In genomic region chr3:123061931-123062330, GRCm38 (mm10) we compare ENCODE assay signal across 35 mouse cellular contexts. TPM values are rescaled to one million over a fixed set of nuclear protein-coding genes. Genes with fewer than 3 reads are reported as not detected.
DNase-seq lines count a peak whose midpoint lies in the region; ATAC-seq and TF ChIP-seq lines count a peak whose summit lies in the region.
"Had no signal": no experiment of that assay in that cellular context is flagged by ENCODE, and none has a peak within 500 bp of the region (broad histone marks: within the 10 kb centered on the region; RNA-seq: fewer than 3 reads in every experiment).

No protein-coding gene starts in this region.

- no peak for TF ChIP-seq RAD21 in CH12.LX (IDR thresholded peaks at IDR 0.05; ENCODE audit: low read depth, low read length)

- TF ChIP-seq EP300 in CH12.LX (IDR thresholded peaks at IDR 0.05; ENCODE audit: low read length), result peak; percentile 82

- ATAC-seq in heart, embryonic 11.5 days (replicated peaks; ENCODE audit: insufficient number of reproducible peaks, low FRiP score, low TSS enrichment), result no peak
- ATAC-seq in granulocyte monocyte progenitor cell, adult 5-6 weeks (replicated peaks; ENCODE audit: poor library complexity, severe bottlenecking), result peak; percentile 91
- no peak for ATAC-seq in kidney, embryonic 15.5 days (replicated peaks; ENCODE audit: low FRiP score)
- ATAC-seq: forebrain, embryonic 16.5 days; hindbrain, embryonic 16.5 days; intestine, embryonic 16.5 days had no signal

- no peak for TF ChIP-seq CTCF in CH12.LX (conservative IDR thresholded peaks at IDR 0.05 in 1 of 2, IDR thresholded peaks at IDR 0.05 in 1 of 2; ENCODE audit: low read depth in 2 of 2, low read length in 2 of 2)

- no peak overlapping the region for H3K4me2 ChIP-seq in heart, embryonic 11.5 days
- peak overlapping the region; percentile 21 for H3K4me2 ChIP-seq in CH12.LX (ENCODE audit: insufficient read depth, low read depth, poor library complexity, severe bottlenecking)
- no peak overlapping the region for H3K4me2 ChIP-seq in kidney, embryonic 15.5 days
- H3K4me2 ChIP-seq: embryonic facial prominence, embryonic 12.5 days; heart, embryonic 12.5 days; limb, embryonic 12.5 days; liver, embryonic 15.5 days; lung, embryonic 15.5 days; neural tube, embryonic 15.5 days; stomach, embryonic 15.5 days had no signal

- 74% methylated on average over 2 of the region's 2 CpGs for WGBS in heart, embryonic 11.5 days (ENCODE audit: insufficient replicate concordance)
- WGBS in kidney, embryonic 15.5 days, result 79% methylated on average over 2 of the region's 2 CpGs

- intact Hi-C loops in heart, postnatal 25 days (cut with DNase I), result no loop called here
- intact Hi-C loops in heart, postnatal 14 days (cut with DNase I), result no loop called here

- no peaks in the 10 kb centered on the region for H3K9me3 ChIP-seq in heart, embryonic 11.5 days (replicated peaks; ENCODE audit: control insufficient read depth, low read length)
- no peaks in the 10 kb centered on the region for H3K9me3 ChIP-seq in CH12.LX (replicated peaks; ENCODE audit: low read length)
- H3K9me3 ChIP-seq in kidney, embryonic 15.5 days (replicated peaks), result no peaks in the 10 kb centered on the region
- H3K9me3 ChIP-seq: embryonic facial prominence, embryonic 12.5 days; heart, embryonic 12.5 days; limb, embryonic 12.5 days; liver, embryonic 15.5 days; lung, embryonic 15.5 days; neural tube, embryonic 15.5 days; stomach, embryonic 15.5 days had no signal

- H3K9ac ChIP-seq in heart, embryonic 11.5 days (ENCODE audit: low read depth, low read length), result no peak overlapping the region
- H3K9ac ChIP-seq in CH12.LX (ENCODE audit: insufficient read depth, low read depth), result 0 out of 2 replicates have a peak overlapping the region, but pooled peaks have one; percentile 28
- H3K9ac ChIP-seq in kidney, embryonic 15.5 days, result no peak overlapping the region
- H3K9ac ChIP-seq: embryonic facial prominence, embryonic 12.5 days; heart, embryonic 12.5 days; limb, embryonic 12.5 days; liver, embryonic 15.5 days; lung, embryonic 15.5 days; neural tube, embryonic 15.5 days; stomach, embryonic 15.5 days had no signal

- H3K4me3 ChIP-seq in heart, embryonic 11.5 days (ENCODE audit: low read depth, low read length), result no peak overlapping the region
- H3K4me3 ChIP-seq in CH12.LX (replicated peaks in 1 of 3; ENCODE audit: low read depth in 2 of 3, low read length in 2 of 3, poor library complexity in 1 of 3), result no peak overlapping the region
- H3K4me3 ChIP-seq in kidney, embryonic 15.5 days (replicated peaks), result no peak overlapping the region
- H3K4me3 ChIP-seq: embryonic facial prominence, embryonic 12.5 days; heart, embryonic 12.5 days; left cerebral cortex, adult 2 months; limb, embryonic 12.5 days; liver, embryonic 15.5 days; lung, embryonic 15.5 days; neural tube, embryonic 15.5 days; stomach, embryonic 15.5 days had no signal

- H3K4me1 ChIP-seq in heart, embryonic 11.5 days (ENCODE audit: control insufficient read depth, insufficient read depth, low read length), result peaks cover 14% of the 10 kb centered on the region
- peaks cover 9 to 16% of the 10 kb centered on the region in 2 experiments for H3K4me1 ChIP-seq in CH12.LX (ENCODE audit: control insufficient read depth in 1 of 2, insufficient read depth in 2 of 2)
- 0 out of 2 replicates have a peak, but pooled peaks cover 2% of the 10 kb centered on the region for H3K4me1 ChIP-seq in kidney, embryonic 15.5 days
- H3K4me1 ChIP-seq: neural tube, embryonic 15.5 days had no signal

- H3K27me3 ChIP-seq in heart, embryonic 11.5 days (ENCODE audit: control insufficient read depth, insufficient read depth, low read length), result no peaks in the 10 kb centered on the region
- no peaks in the 10 kb centered on the region for H3K27me3 ChIP-seq in CH12.LX (replicated peaks)
- no peaks in the 10 kb centered on the region for H3K27me3 ChIP-seq in kidney, embryonic 15.5 days
- H3K27me3 ChIP-seq: embryonic facial prominence, embryonic 12.5 days; heart, embryonic 12.5 days; limb, embryonic 12.5 days; liver, embryonic 15.5 days; lung, embryonic 15.5 days; neural tube, embryonic 15.5 days; stomach, embryonic 15.5 days had no signal

- DNase-seq in heart, postnatal 25 days (ENCODE audit: low spot score), result no peak
- DNase-seq in CH12.LX (ENCODE audit: extremely low read depth), result peak; percentile 65
- DNase-seq in testis, postnatal 10 days (ENCODE audit: low spot score), result peak; percentile 35
- DNase-seq in heart, postnatal 14 days, result no peak
- DNase-seq: adrenal gland, adult 8-10 months; B cell, adult 2 months; cerebellum, adult 8-10 months; cerebellum, postnatal 25 days; gastrocnemius, postnatal 10 days; kidney, adult 8-10 months; kidney, postnatal 10 days; lung, postnatal 4 days; midbrain, embryonic 14.5 days; retina, postnatal 1 day; right cerebral cortex, postnatal 25 days; thymus, postnatal 4 days had no signal

- dilution Hi-C loops in CH12.LX (cut with MboI; ENCODE audit: extremely low pct_ligation_motif_present, extremely low pct_unique_long_range_greater_than_20kb, low sequenced_read_pairs), result no loop called here

- in situ Hi-C loops in CH12.LX (cut with MboI; ENCODE audit: low pct_ligation_motif_present, low pct_unique_long_range_greater_than_20kb, low sequenced_read_pairs), result no loop called here

- 0 out of 2 replicates have a peak overlapping the region, but pooled peaks have one; percentile 29 for H3K27ac ChIP-seq in heart, embryonic 11.5 days (ENCODE audit: low read depth, low read length)
- no peak overlapping the region for H3K27ac ChIP-seq in CH12.LX (ENCODE audit: insufficient read depth, low read depth)
- no peak overlapping the region for H3K27ac ChIP-seq in kidney, embryonic 15.5 days
- H3K27ac ChIP-seq: embryonic facial prominence, embryonic 12.5 days; left cerebral cortex, adult 2 months; limb, embryonic 12.5 days; liver, embryonic 15.5 days; lung, embryonic 15.5 days; neural tube, embryonic 15.5 days; stomach, embryonic 15.5 days had no signal

- no peaks in the 10 kb centered on the region for H3K36me3 ChIP-seq in heart, embryonic 11.5 days (ENCODE audit: control insufficient read depth, insufficient read depth, low read length)
- H3K36me3 ChIP-seq in CH12.LX (replicated peaks in 1 of 2; ENCODE audit: control insufficient read depth in 1 of 2, insufficient read depth in 1 of 2, low read length in 1 of 2), result no peaks in the 10 kb centered on the region
- H3K36me3 ChIP-seq in kidney, embryonic 15.5 days, result no peaks in the 10 kb centered on the region
- H3K36me3 ChIP-seq: embryonic facial prominence, embryonic 12.5 days; heart, embryonic 12.5 days; limb, embryonic 12.5 days; liver, embryonic 15.5 days; lung, embryonic 15.5 days; neural tube, embryonic 15.5 days; stomach, embryonic 15.5 days had no signal

- TF ChIP-seq POLR2A in CH12.LX (IDR thresholded peaks at IDR 0.05; ENCODE audit: low read depth, low read length), result no peak

- H3K79me2 ChIP-seq in CH12.LX (replicated peaks; ENCODE audit: control insufficient read depth, extremely low read depth, insufficient read depth, poor library complexity, severe bottlenecking), result no peaks in the 10 kb centered on the region

TF ChIP-seq in CH12.LX, 34 proteins besides CTCF, POLR2A, EP300 and RAD21 (continues in another document):
- no peak for TF ChIP-seq JUN (IDR thresholded peaks at IDR 0.05; ENCODE audit: insufficient read depth, low read depth, low read length)
- no peak for TF ChIP-seq HCFC1 (IDR thresholded peaks at IDR 0.05; ENCODE audit: low read depth, low read length)
- no peak for TF ChIP-seq SMC3 (IDR thresholded peaks at IDR 0.05; ENCODE audit: low read depth, low read length)
- TF ChIP-seq USF1 (IDR thresholded peaks at IDR 0.05; ENCODE audit: low read depth, low read length), result no peak
- no peak for TF ChIP-seq POLR2AphosphoS2 (IDR thresholded peaks at IDR 0.05; ENCODE audit: low read depth, low read length)
- no peak for TF ChIP-seq MXI1 (IDR thresholded peaks at IDR 0.05; ENCODE audit: low read depth, low read length)
- 0 out of 2 replicates have a peak, but pooled peaks have one; percentile 23 for TF ChIP-seq CHD2 (IDR thresholded peaks at IDR 0.05; ENCODE audit: low read length)
- TF ChIP-seq TCF12 (IDR thresholded peaks at IDR 0.05; ENCODE audit: low read depth, low read length), result no peak
- TF ChIP-seq RCOR1 (conservative IDR thresholded peaks at IDR 0.05; ENCODE audit: low read depth, low read length), result 0 out of 2 replicates have a peak, but pooled peaks have one; percentile 55
- TF ChIP-seq NRF1 (IDR thresholded peaks at IDR 0.05; ENCODE audit: low read depth, low read length), result no peak
- 0 out of 2 replicates have a peak, but pooled peaks have one; percentile 22 for TF ChIP-seq ETS1 (conservative IDR thresholded peaks at IDR 0.05; ENCODE audit: low read depth, low read length)
- no peak for TF ChIP-seq ZMIZ1 (IDR thresholded peaks at IDR 0.05; ENCODE audit: low read depth, low read length)
- peak; percentile 89 for TF ChIP-seq IRF4 (IDR thresholded peaks at IDR 0.05; ENCODE audit: low read depth, low read length)
- TF ChIP-seq MAX (IDR thresholded peaks at IDR 0.05; ENCODE audit: low read length), result no peak
- no peak for TF ChIP-seq ZNF384 (IDR thresholded peaks at IDR 0.05; ENCODE audit: low read depth, low read length)
- TF ChIP-seq BHLHE40 (IDR thresholded peaks at IDR 0.05; ENCODE audit: low read depth, low read length), result 0 out of 2 replicates have a peak, but pooled peaks have one; percentile 31
- no peak for TF ChIP-seq GABPA (IDR thresholded peaks at IDR 0.05; ENCODE audit: insufficient replicate concordance, low read depth, low read length)
- TF ChIP-seq ZC3H11A (IDR thresholded peaks at IDR 0.05; ENCODE audit: low read depth, low read length), result no peak
- TF ChIP-seq E2F4 (IDR thresholded peaks at IDR 0.05; ENCODE audit: insufficient replicate concordance, low read depth, low read length), result no peak
- TF ChIP-seq SIN3A (IDR thresholded peaks at IDR 0.05; ENCODE audit: low read length), result peak; percentile 36; the same call in 1 of the 2 replicates
- TF ChIP-seq MAZ (IDR thresholded peaks at IDR 0.05; ENCODE audit: low read depth, low read length), result peak; percentile 43; the same call in 1 of the 2 replicates
- TF ChIP-seq UBTF (IDR thresholded peaks at IDR 0.05; ENCODE audit: low read depth, low read length), result no peak
- no peak for TF ChIP-seq ELF1 (IDR thresholded peaks at IDR 0.05; ENCODE audit: low read depth, low read length)

RNA-seq across cellular contexts. Expression of gene Myoz2, which starts 27.1 kb away (rescaled TPM):
- polyA plus RNA-seq in heart, embryonic 11.5 days (2014; fragmentation: Nextera tagmentation; extraction: Ambion mirVana), result 100 and 111 TPM in 2 replicates
- total RNA-seq in heart, postnatal 25 days (2021), result 1,000 to 10,000 TPM; 2,092 to 2,205 TPM
- not detected in 2 replicates for total RNA-seq in CH12.LX (2012; rRNA removed)
- not detected in 2 replicates for total RNA-seq in CH12.LX (2014; rRNA removed)
- polyA plus RNA-seq in CH12.LX (2012; ENCODE audit: insufficient read length, low read depth), result not detected in 2 replicates
- not detected in 2 replicates for total RNA-seq in granulocyte monocyte progenitor cell, adult 5-6 weeks (2014; fragmentation: Nextera tagmentation)
- total RNA-seq in granulocyte monocyte progenitor cell, adult 5-6 weeks (2017), result not detected in 2 replicates
- 2.2 and 6.7 TPM in 2 replicates for polyA plus RNA-seq in kidney, embryonic 15.5 days (2015; fragmentation: Nextera tagmentation; extraction: Ambion mirVana)
- 1,000 to 10,000 TPM; 1,719 to 1,785 TPM for total RNA-seq in heart, postnatal 14 days (2021)
- total RNA-seq: ES-E14; layer of hippocampus, postnatal 10 days; left cerebral cortex, adult 2 months had no signal
- polyA plus RNA-seq: forebrain, embryonic 11.5 days; forebrain, embryonic 16.5 days; liver, adult 2 months; midbrain, embryonic 14.5 days; thymus, postnatal 0 days had no signal

Comparison
In these comparisons a context has a peak if more than half of its experiments do, and no peak if none do; other contexts are left out.
1. DNase-seq: peak in CH12.LX (single experiment) and testis, postnatal 10 days (single experiment); none in heart, postnatal 25 days (single experiment) and heart, postnatal 14 days (0 of 2).
2. RNA of gene Myoz2, which starts 27.1 kb away (total RNA-seq): 2,092 to 2,205 TPM in heart, postnatal 25 days and 1,719 to 1,785 TPM in heart, postnatal 14 days; not detected in CH12.LX and not detected in granulocyte monocyte progenitor cell, adult 5-6 weeks; every median in the first group is over 1,000 times any median in the second.